Mouse (Mus musculus): ENCODE data around the gene Nrxn1. TPM values are rescaled to one million over a fixed set of nuclear protein-coding genes. Genes with fewer than 3 reads are reported as not detected.

Gene Nrxn1
- total RNA-seq, 2 experiments from 2014 or later = 450 to 453 TPM

- Histone ChIP-seq H3K4me3 (no peak overlapping the region), H3K27ac (peak overlapping the region; percentile 64)
- TF ChIP-seq CTCF (conservative IDR thresholded peaks at IDR 0.05) = no peak
- no peak for DNase-seq (ENCODE audit: low spot score in 2 of 2)
These were observed 1014.4 kb downstream of the Nrxn1 start for GRCm38 (mm10) chr17:90078488-90078887.

DNA sequence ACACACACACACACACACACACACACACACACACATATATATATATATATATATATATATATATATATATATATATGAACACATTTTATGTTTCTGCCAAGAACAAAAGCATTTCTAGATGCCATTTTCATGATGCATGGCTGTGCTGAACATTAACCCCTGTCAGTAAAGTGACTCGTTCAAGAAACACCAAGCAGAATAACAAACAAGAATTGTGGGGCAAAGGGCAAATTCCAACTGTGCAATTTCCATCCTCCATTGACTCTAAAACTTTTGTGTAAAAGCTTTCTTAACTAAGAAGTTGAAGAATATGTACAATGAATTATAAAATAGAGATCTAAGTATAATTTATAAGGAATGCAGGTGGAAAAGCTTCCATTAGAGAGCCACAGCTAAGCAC lies 1030.0 kb downstream of the Nrxn1 start:
- no peak for TF ChIP-seq CTCF (conservative IDR thresholded peaks at IDR 0.05)
- peak overlapping the region; percentile 23; the same call in 1 of the 2 replicates for H3K27ac ChIP-seq
- no peak for DNase-seq (ENCODE audit: low spot score in 2 of 2)

DNA sequence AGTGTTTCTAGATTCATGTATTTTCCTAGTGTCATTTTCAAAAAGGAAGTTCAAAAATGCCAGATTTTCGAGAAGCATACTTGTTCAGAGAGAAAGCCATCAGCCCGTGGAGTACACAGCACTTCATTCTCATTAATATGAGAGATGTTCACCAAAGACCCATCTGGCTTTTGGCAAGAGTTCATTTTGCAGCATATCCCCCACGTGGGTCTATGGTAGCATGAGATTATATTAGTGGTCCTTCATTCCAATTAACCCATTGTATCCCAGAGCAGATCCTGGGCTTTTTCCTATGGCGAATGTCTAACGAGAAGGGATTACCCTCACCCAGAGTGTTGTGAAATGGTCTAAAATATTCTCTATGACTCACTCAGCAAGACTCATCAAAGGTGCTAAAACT lies 1032.0 kb downstream of the Nrxn1 start:
- no peak for TF ChIP-seq CTCF (conservative IDR thresholded peaks at IDR 0.05)
- H3K27ac ChIP-seq = peak overlapping the region; percentile 68
- DNase-seq (ENCODE audit: low spot score in 2 of 2) = peak in 1 of 2 experiments; percentile 25
- H3K4me3 ChIP-seq = no peak overlapping the region

More for the DNA sequence above, 1030.0 kb downstream of the Nrxn1 start:
- no peak overlapping the region for H3K4me3 ChIP-seq

DNA sequence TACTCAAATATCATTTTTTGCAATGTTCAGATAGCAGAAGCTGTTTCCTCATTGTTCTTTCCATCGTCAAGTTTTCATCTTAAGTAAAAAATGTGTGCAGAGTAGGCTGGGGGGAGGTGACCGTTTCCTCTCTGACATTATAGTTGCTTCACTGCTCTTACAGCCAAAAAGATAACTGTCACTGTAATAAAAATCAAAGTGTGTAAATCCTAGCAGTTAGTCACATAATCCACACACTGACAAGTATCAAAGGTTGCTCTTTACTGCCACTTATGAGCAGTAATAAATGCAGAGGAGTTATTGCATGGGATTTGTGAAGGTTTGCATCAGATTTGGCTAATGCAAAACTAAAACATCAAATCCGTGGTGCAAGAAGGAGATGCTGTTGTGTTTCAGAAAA lies 1032.7 kb downstream of the Nrxn1 start:
- no peak for TF ChIP-seq CTCF (conservative IDR thresholded peaks at IDR 0.05)
- peak overlapping the region; percentile 68 for H3K27ac ChIP-seq
- DNase-seq (ENCODE audit: low spot score in 2 of 2) = no peak
- H3K4me3 ChIP-seq = no peak overlapping the region

DNA sequence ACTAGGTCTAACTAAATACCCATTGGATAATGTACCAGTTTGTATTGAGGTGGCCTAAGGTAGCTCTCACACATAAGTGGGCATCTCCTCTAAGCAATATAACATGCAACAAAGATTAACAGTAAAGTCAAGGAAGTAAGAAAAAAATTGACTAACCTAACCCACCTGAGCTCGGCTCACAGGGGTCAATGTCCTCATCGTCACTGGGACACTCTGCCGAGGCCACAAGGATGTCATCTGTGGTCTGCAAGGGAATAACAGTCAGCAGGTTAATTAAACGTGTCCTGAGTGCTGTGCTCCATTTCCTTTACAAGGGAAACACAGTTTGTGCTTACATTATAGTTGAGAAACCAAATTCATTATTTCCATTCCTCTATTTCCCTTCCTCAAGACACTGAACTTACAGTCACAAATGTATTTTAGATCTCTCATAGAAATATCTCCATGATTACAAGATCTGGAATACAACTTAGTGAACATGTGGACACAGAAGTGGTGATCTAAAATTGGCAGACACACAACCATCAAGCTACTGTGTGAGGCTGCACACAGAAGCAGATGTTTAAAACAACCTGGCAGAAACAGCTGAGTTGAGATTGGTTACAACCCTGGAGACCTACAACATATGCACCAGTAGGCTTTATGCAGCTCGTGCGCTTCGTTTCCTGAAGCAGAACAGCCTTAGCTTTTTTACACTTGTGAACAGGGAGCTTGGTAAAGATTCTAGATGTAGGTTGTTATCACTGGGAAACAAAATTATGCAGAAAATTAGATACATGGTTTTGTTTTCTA lies 1033.4 kb downstream of the Nrxn1 start:
- no peak for DNase-seq (ENCODE audit: low spot score in 2 of 2)
- no peak for TF ChIP-seq CTCF (conservative IDR thresholded peaks at IDR 0.05)
- Histone ChIP-seq H3K27ac (peak overlapping the region; percentile 68), H3K4me3 (no peak overlapping the region)

DNA sequence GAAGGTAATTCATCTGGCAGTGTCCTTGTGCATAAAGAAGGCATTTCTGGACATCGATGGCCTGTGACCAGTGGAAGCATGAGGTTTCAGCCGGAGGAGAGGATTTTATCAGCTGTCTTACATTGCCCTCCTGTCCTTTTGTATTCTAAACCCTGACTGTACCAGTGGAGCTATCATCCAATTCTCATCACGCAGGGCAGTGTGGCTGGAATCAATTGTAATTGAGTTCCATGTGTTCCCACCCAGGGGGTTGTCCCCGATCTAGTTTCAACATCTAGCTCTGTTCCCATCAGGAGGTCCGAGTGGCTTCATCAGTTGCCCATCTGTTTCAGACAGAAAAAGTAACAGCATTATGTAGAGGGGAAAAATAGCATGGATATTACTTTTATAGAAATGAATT lies 1038.6 kb downstream of the Nrxn1 start:
- no peak for TF ChIP-seq CTCF (conservative IDR thresholded peaks at IDR 0.05)
- no peak for DNase-seq (ENCODE audit: low spot score in 2 of 2)
- Histone ChIP-seq H3K27ac (peak overlapping the region; percentile 18; the same call in 1 of the 2 replicates), H3K4me3 (no peak overlapping the region)

GRCm38 (mm10) chr17:90039316-90039715 lies 1053.6 kb downstream of the Nrxn1 start:
- Histone ChIP-seq H3K4me3 (no peak overlapping the region), H3K27ac (peak overlapping the region; percentile 32; the same call in 1 of the 2 replicates)
- DNase-seq (ENCODE audit: low spot score in 2 of 2) = no peak
- TF ChIP-seq CTCF (conservative IDR thresholded peaks at IDR 0.05) = no peak

- TF ChIP-seq CTCF (conservative IDR thresholded peaks at IDR 0.05) = no peak
- Histone ChIP-seq H3K4me3 (no peak overlapping the region), H3K27ac (no peak overlapping the region)
- DNase-seq (ENCODE audit: low spot score in 2 of 2) = no peak
These were observed 1060.5 kb downstream of the Nrxn1 start for GRCm38 (mm10) chr17:90032416-90032815.

DNA sequence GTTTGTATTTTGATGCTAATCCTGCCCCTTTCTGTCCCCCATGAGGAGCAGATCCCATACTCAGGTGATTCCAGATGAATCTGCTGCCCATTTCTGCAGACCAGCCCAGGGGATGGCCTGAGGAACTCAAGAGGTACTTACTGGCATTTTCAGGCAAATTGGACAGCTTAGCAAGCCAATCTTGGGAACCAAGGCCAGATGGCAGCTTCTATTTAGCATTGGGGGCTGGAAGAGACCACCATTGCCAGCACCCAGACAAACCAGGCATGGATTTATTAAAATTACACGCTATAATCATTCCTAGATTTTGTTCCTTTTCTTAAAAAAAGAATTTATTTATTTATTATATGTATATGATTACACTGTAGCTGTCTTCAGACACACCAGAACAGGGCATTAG lies 1076.2 kb downstream of the Nrxn1 start:
- no peak for TF ChIP-seq CTCF (conservative IDR thresholded peaks at IDR 0.05)

DNA sequence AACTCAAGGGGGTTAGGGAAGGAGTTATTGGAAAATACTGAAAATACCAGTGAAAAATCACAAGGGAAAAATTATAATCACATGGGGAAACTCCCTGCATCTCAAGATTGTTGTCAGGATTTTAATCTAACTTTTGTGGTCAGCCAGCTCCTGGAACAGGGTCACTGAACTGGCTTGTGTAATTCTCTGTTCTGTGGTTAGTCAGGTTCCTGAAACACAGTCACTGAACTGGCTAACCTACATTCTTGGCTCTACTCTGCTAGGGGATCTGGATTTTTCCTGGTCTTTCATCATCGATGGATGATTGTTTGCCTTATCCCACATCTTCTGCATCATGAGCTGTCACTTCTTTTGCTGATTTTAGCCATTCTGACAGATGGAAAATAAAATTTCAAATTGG lies 1081.1 kb downstream of the Nrxn1 start:
- no peak overlapping the region for H3K4me3 ChIP-seq
- no peak for TF ChIP-seq CTCF (conservative IDR thresholded peaks at IDR 0.05)
- H3K27ac ChIP-seq = no peak overlapping the region
- DNase-seq (ENCODE audit: low spot score in 2 of 2) = no peak

More for the DNA sequence above, 1076.2 kb downstream of the Nrxn1 start:
- H3K27ac ChIP-seq = no peak overlapping the region
- H3K4me3 ChIP-seq = no peak overlapping the region
- no peak for DNase-seq (ENCODE audit: low spot score in 2 of 2)

GRCm38 (mm10) chr17:90007438-90008109 lies 1085.3 kb downstream of the Nrxn1 start:
- no peak overlapping the region for H3K4me3 ChIP-seq
- DNase-seq (ENCODE audit: low spot score in 2 of 2) = peak in 1 of 2 experiments; percentile 4
- H3K27ac ChIP-seq = no peak overlapping the region
- TF ChIP-seq CTCF (conservative IDR thresholded peaks at IDR 0.05) = no peak

DNA sequence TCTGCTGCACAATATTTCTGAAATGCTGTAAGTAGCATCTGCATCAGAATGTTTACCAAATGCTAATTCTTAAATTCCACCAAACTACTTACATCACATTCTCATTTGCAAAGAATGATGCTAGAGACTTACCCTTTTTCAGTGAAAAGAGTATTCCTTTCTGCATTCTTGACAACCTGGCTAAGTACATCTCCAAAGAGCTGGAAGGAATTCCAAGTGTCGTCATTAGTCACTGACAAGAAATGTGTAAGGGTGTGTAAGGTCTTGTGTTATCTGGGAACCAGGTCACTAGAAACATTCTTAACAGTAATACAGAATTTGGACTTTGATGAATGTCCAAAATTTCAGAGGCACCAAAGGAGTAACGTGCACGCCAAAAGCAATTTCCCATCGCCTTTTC lies 1102.2 kb downstream of the Nrxn1 start:
- no peak overlapping the region for H3K27ac ChIP-seq
- no peak for TF ChIP-seq CTCF (conservative IDR thresholded peaks at IDR 0.05)
- DNase-seq (ENCODE audit: low spot score in 2 of 2) = no peak
- no peak overlapping the region for H3K4me3 ChIP-seq

Small RNA genes within 50 kb of the gene (microRNA-seq; reads per million reads assigned to microRNA genes)
- 0 reads per million in 2 experiments for gene Gm24510
- 0 reads per million in 2 experiments for gene Gm27475
- 0 to 0.96 reads per million in 2 experiments for gene Gm47307

Data from layer of hippocampus, adult 2 months (tissue).